Mouse (Mus musculus): Measurements from ENCODE around the gene Snd1. TPM values are rescaled to one million over a fixed set of nuclear protein-coding genes. Genes with fewer than 3 reads are reported as not detected.

Gene Snd1
- polyA plus RNA-seq, 1 experiment from 2014 or later: 80.1 TPM

GRCm38 (mm10) chr6:28464630-28465029, 10.3 kb upstream of the Snd1 start:
- 65% methylated on average over 6 of the region's 6 CpGs for WGBS
- Histone ChIP-seq H3K4me3 (no peak overlapping the region), H3K9me3 (replicated peaks) (no peaks in the 10 kb centered on the region), H3K9ac (no peak overlapping the region), H3K36me3 (ENCODE audit: poor library complexity, severe bottlenecking) (no peaks in the 10 kb centered on the region), H3K4me2 (no peak overlapping the region), H3K27me3 (no peaks in the 10 kb centered on the region), H3K4me1 (no peaks in the 10 kb centered on the region), H3K27ac (no peak overlapping the region)
- no peak for ATAC-seq

- H3K4me3 ChIP-seq: no peak overlapping the region
- H3K36me3 ChIP-seq (ENCODE audit: poor library complexity, severe bottlenecking): no peaks in the 10 kb centered on the region
- H3K9ac ChIP-seq: no peak overlapping the region
- H3K4me1 ChIP-seq: no peaks in the 10 kb centered on the region
- no peak overlapping the region for H3K27ac ChIP-seq
- H3K9me3 ChIP-seq (replicated peaks): no peaks in the 10 kb centered on the region
- ATAC-seq: no peak
- 82% methylated on average over 4 of the region's 4 CpGs for WGBS
- H3K27me3 ChIP-seq: no peaks in the 10 kb centered on the region
- no peak overlapping the region for H3K4me2 ChIP-seq
Measured at GRCm38 (mm10) chr6:28470017-28470602, 4.8 kb upstream of the Snd1 start.

GRCm38 (mm10) chr6:28470621-28471020, 4.3 kb upstream of the Snd1 start:
- Histone ChIP-seq H3K27me3 (no peaks in the 10 kb centered on the region), H3K9me3 (replicated peaks) (no peaks in the 10 kb centered on the region), H3K9ac (no peak overlapping the region), H3K4me3 (no peak overlapping the region), H3K4me1 (no peaks in the 10 kb centered on the region), H3K36me3 (ENCODE audit: poor library complexity, severe bottlenecking) (no peaks in the 10 kb centered on the region), H3K4me2 (no peak overlapping the region), H3K27ac (no peak overlapping the region)
- ATAC-seq: no peak
- WGBS: 81% methylated on average over 5 of the region's 5 CpGs

- no peak overlapping the region for H3K4me2 ChIP-seq
- H3K27ac ChIP-seq: no peak overlapping the region
- no peaks in the 10 kb centered on the region for H3K4me1 ChIP-seq
- no peak overlapping the region for H3K4me3 ChIP-seq
- H3K27me3 ChIP-seq: no peaks in the 10 kb centered on the region
- no peak overlapping the region for H3K9ac ChIP-seq
- H3K36me3 ChIP-seq (ENCODE audit: poor library complexity, severe bottlenecking): no peaks in the 10 kb centered on the region
- WGBS: 87% methylated on average over 9 of the region's 9 CpGs
- H3K9me3 ChIP-seq (replicated peaks): no peaks in the 10 kb centered on the region
- ATAC-seq: no peak
Measured at GRCm38 (mm10) chr6:28471284-28472035, 3.5 kb upstream of the Snd1 start.

GRCm38 (mm10) chr6:28474211-28474610, 728 bp upstream of the Snd1 start:
- Histone ChIP-seq H3K27me3 (no peaks in the 10 kb centered on the region), H3K9me3 (replicated peaks) (no peaks in the 10 kb centered on the region), H3K9ac (no peak overlapping the region), H3K4me3 (no peak overlapping the region), H3K27ac (no peak overlapping the region), H3K4me2 (no peak overlapping the region), H3K4me1 (peaks cover 4% of the 10 kb centered on the region), H3K36me3 (ENCODE audit: poor library complexity, severe bottlenecking) (no peaks in the 10 kb centered on the region)
- WGBS: 91% methylated on average over 4 of the region's 4 CpGs
- ATAC-seq: no peak

- Histone ChIP-seq H3K4me1 (peaks cover 33% of the 10 kb centered on the region), H3K9me3 (replicated peaks) (no peaks in the 10 kb centered on the region), H3K36me3 (ENCODE audit: poor library complexity, severe bottlenecking) (0 out of 2 replicates have a peak, but pooled peaks cover 5% of the 10 kb centered on the region), H3K9ac (peak overlapping the region; percentile 81), H3K27me3 (no peaks in the 10 kb centered on the region), H3K4me2 (peak overlapping the region; percentile 94), H3K27ac (peak overlapping the region; percentile 75), H3K4me3 (peak overlapping the region; percentile 92)
- WGBS: under 1% methylated on average over 68 of the region's 68 CpGs
- peak; percentile 98 for ATAC-seq
Measured at GRCm38 (mm10) chr6:28479865-28480751, 5.2 kb downstream of the Snd1 start.

GRCm38 (mm10) chr6:28480752-28481492, 6.0 kb downstream of the Snd1 start:
- Histone ChIP-seq H3K27me3 (no peaks in the 10 kb centered on the region), H3K36me3 (ENCODE audit: poor library complexity, severe bottlenecking) (0 out of 2 replicates have a peak, but pooled peaks cover 5% of the 10 kb centered on the region), H3K4me1 (peaks cover 37% of the 10 kb centered on the region), H3K4me3 (peak overlapping the region; percentile 92), H3K9me3 (replicated peaks) (no peaks in the 10 kb centered on the region), H3K9ac (peak overlapping the region; percentile 81), H3K4me2 (peak overlapping the region; percentile 94), H3K27ac (0 out of 2 replicates have a peak overlapping the region, but pooled peaks have one; percentile 75)
- no peak for ATAC-seq
- WGBS: 8% methylated on average over 21 of the region's 21 CpGs

GRCm38 (mm10) chr6:28482711-28483315, 7.9 kb downstream of the Snd1 start:
- 88% methylated on average over 4 of the region's 4 CpGs for WGBS
- peaks cover 38% of the 10 kb centered on the region for H3K4me1 ChIP-seq
- no peaks in the 10 kb centered on the region for H3K27me3 ChIP-seq
- H3K4me3 ChIP-seq: no peak overlapping the region
- H3K36me3 ChIP-seq (ENCODE audit: poor library complexity, severe bottlenecking): 0 out of 2 replicates have a peak, but pooled peaks cover 5% of the 10 kb centered on the region
- H3K9me3 ChIP-seq (replicated peaks): no peaks in the 10 kb centered on the region
- ATAC-seq: no peak
- H3K27ac ChIP-seq: no peak overlapping the region
- no peak overlapping the region for H3K9ac ChIP-seq
- no peak overlapping the region for H3K4me2 ChIP-seq

- H3K27me3 ChIP-seq: no peaks in the 10 kb centered on the region
- H3K4me3 ChIP-seq: no peak overlapping the region
- no peak overlapping the region for H3K27ac ChIP-seq
- 93% methylated on average over 2 of the region's 2 CpGs for WGBS
- ATAC-seq: no peak
- peaks cover 27% of the 10 kb centered on the region for H3K4me1 ChIP-seq
- H3K4me2 ChIP-seq: no peak overlapping the region
- peaks cover 12% of the 10 kb centered on the region; the same call in 1 of the 2 replicates for H3K36me3 ChIP-seq (ENCODE audit: poor library complexity, severe bottlenecking)
- no peak overlapping the region for H3K9ac ChIP-seq
- H3K9me3 ChIP-seq (replicated peaks): no peaks in the 10 kb centered on the region
Measured at GRCm38 (mm10) chr6:28486008-28486407, 11.1 kb downstream of the Snd1 start.

GRCm38 (mm10) chr6:28486471-28486870, 11.5 kb downstream of the Snd1 start:
- H3K9ac ChIP-seq: no peak overlapping the region
- H3K36me3 ChIP-seq (ENCODE audit: poor library complexity, severe bottlenecking): peaks cover 12% of the 10 kb centered on the region; the same call in 1 of the 2 replicates
- H3K4me3 ChIP-seq: no peak overlapping the region
- no peak overlapping the region for H3K27ac ChIP-seq
- ATAC-seq: no peak
- no peaks in the 10 kb centered on the region for H3K9me3 ChIP-seq (replicated peaks)
- no peak overlapping the region for H3K4me2 ChIP-seq
- H3K27me3 ChIP-seq: no peaks in the 10 kb centered on the region
- WGBS: 85% methylated on average over 2 of the region's 2 CpGs
- H3K4me1 ChIP-seq: peaks cover 22% of the 10 kb centered on the region

GRCm38 (mm10) chr6:28486905-28487304, 12.0 kb downstream of the Snd1 start:
- no peak overlapping the region for H3K9ac ChIP-seq
- no peaks in the 10 kb centered on the region for H3K9me3 ChIP-seq (replicated peaks)
- no peak overlapping the region for H3K4me3 ChIP-seq
- ATAC-seq: no peak
- no peaks in the 10 kb centered on the region for H3K27me3 ChIP-seq
- peaks cover 18% of the 10 kb centered on the region for H3K4me1 ChIP-seq
- H3K36me3 ChIP-seq (ENCODE audit: poor library complexity, severe bottlenecking): peaks cover 9% of the 10 kb centered on the region; the same call in 1 of the 2 replicates
- no peak overlapping the region for H3K27ac ChIP-seq
- H3K4me2 ChIP-seq: no peak overlapping the region
- 94% methylated on average over 7 of the region's 7 CpGs for WGBS
